Mouse (Mus musculus): ENCODE measurements around the gene Zfp276.

DNA sequence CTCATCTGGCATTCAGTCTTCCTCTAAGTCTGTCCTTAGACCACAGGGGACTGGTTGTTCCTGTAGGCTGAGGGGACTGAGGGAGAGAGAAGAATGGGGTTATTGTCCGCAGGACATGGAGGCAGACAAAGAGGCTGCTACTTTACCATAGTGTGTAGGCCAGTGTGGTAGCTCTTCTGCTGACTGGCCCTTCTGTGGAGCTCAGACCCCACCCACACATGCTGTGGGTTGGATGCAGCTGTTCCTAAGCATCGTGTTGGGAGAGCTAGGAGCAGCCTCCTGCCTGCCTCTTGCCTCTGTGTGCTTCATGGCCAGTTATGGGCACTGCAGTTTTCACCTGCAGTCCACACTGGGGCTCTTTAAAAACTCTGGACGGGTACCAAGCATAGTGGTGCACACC, 3.1 kb downstream of the Zfp276 start:
- TF ChIP-seq CTCF (IDR thresholded peaks at IDR 0.05; ENCODE audit: extremely low read depth, insufficient read depth, low read length): no peak
- no peak; the same call in 1 of the 2 replicates for TF ChIP-seq POLR2A (IDR thresholded peaks at IDR 0.05; ENCODE audit: extremely low read depth, insufficient read depth, low read length)
